Mouse (Mus musculus): ENCODE results near the gene Rab5if. TPM values are rescaled to one million over a fixed set of nuclear protein-coding genes. Genes with fewer than 3 reads are reported as not detected.

Gene Rab5if
- polyA plus RNA-seq, 1 experiment from 2014 or later, result 194 TPM

DNA sequence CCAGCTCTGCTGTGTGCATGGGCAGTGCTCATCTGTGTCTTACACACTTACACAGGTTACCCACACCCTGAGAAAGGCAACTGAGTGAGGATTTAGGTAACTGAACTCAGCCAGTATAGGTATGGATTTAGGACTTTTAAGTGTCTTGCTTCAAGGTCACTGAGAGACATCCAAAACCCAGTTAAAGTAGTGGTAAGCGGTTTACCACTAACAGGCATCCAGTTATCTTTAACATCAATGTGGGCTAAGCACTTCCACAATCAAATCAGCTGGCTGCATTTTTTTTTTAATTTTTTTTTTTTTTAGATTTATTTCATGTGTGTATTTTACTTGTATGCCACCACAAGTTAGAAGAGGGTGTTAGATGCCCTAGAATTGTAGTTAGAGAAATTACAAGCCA lies 6.6 kb upstream of the Rab5if start:
- Histone ChIP-seq H3K27ac (ENCODE audit: low read depth) (no peak overlapping the region), H3K9ac (no peak overlapping the region), H3K27me3 (ENCODE audit: insufficient read depth, low read length) (no peaks in the 10 kb centered on the region), H3K36me3 (ENCODE audit: insufficient read depth) (peaks cover 45% of the 10 kb centered on the region), H3K4me1 (ENCODE audit: insufficient read depth) (0 out of 2 replicates have a peak, but pooled peaks cover 3% of the 10 kb centered on the region), H3K4me2 (no peak overlapping the region), H3K4me3 (ENCODE audit: low read depth, low read length) (no peak overlapping the region), H3K9me3 (ENCODE audit: low read depth, low read length) (no peaks in the 10 kb centered on the region)
- WGBS, result 94% methylated on average over 1 of the region's 1 CpGs
- no peak for TF ChIP-seq CTCF (IDR thresholded peaks at IDR 0.05; ENCODE audit: low read depth)
- ATAC-seq (ENCODE audit: insufficient read depth), result no peak
- no peak for DNase-seq

DNA sequence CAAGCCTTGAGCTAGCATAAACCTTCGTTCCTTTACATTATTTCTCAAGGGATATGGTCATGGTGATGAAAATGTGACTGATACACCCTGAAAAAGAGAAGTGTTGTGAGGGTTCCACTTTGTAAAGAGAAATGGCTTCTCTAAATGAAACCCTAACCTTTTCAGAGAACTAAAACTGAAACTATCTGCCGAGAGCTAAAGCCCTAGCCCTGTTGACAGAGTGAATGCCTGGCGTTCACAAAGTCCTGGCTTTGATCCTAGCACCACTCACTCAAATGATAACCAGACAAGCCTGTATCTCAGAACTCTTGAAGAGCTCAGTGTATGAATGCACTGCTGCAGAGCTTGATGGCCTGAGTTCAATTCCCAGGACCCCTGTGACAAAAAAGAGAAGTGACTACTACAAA lies 5.5 kb upstream of the Rab5if start:
- Histone ChIP-seq H3K27me3 (ENCODE audit: insufficient read depth, low read length) (no peaks in the 10 kb centered on the region), H3K36me3 (ENCODE audit: insufficient read depth) (peaks cover 35% of the 10 kb centered on the region), H3K9me3 (ENCODE audit: low read depth, low read length) (no peaks in the 10 kb centered on the region), H3K4me1 (ENCODE audit: insufficient read depth) (0 out of 2 replicates have a peak, but pooled peaks cover 3% of the 10 kb centered on the region), H3K27ac (ENCODE audit: low read depth) (peak overlapping the region; percentile 6; the same call in 1 of the 2 replicates), H3K9ac (no peak overlapping the region), H3K4me3 (ENCODE audit: low read depth, low read length) (no peak overlapping the region), H3K4me2 (no peak overlapping the region)
- ATAC-seq (ENCODE audit: insufficient read depth) (no peak), DNase-seq (no peak)
- 34% methylated on average over 3 of the region's 3 CpGs for WGBS
- no peak for TF ChIP-seq CTCF (IDR thresholded peaks at IDR 0.05; ENCODE audit: low read depth)

DNA sequence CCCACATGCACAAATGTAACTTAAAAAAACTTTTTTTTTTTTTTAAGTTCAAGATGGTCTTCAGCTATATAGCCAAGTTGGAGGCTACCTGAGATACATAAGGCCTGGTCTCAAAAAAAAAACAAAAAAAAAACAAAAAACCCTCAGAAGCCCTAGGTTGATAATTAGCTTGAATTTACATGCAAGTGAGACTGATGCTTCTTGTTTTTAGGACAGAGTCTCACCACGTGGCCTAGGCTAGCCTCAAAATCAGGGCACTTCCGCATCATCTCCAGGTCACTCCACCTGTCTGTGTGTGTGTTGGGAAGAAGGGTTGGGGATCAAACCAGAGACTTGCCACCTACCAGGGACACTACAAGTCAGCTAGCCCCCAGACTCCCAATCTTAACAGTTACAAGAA lies 5.1 kb upstream of the Rab5if start, which contains the start of gene 4930518I15Rik:
Gene 4930518I15Rik (minus strand): TSS at position 112 of the 400 bp plus-strand sequence.
- WGBS, result 81% methylated on average over 2 of the region's 2 CpGs
- no peak for TF ChIP-seq CTCF (IDR thresholded peaks at IDR 0.05; ENCODE audit: low read depth)
- no peak for DNase-seq
- H3K4me1 ChIP-seq (ENCODE audit: insufficient read depth), result 0 out of 2 replicates have a peak, but pooled peaks cover 3% of the 10 kb centered on the region
- no peaks in the 10 kb centered on the region for H3K9me3 ChIP-seq (ENCODE audit: low read depth, low read length)
- H3K4me3 ChIP-seq (ENCODE audit: low read depth, low read length), result no peak within 1 kb of the TSS
- H3K9ac ChIP-seq, result no peak within 1 kb of the TSS
- no peak for ATAC-seq (ENCODE audit: insufficient read depth)
- H3K4me2 ChIP-seq, result no peak within 1 kb of the TSS
- H3K27me3 ChIP-seq (ENCODE audit: insufficient read depth, low read length), result no peaks in the 10 kb centered on the region
- peaks cover 32% of the 10 kb centered on the region for H3K36me3 ChIP-seq (ENCODE audit: insufficient read depth)
- peak within 1 kb of the TSS; percentile 54; the same call in 1 of the 2 replicates for H3K27ac ChIP-seq (ENCODE audit: low read depth)

DNA sequence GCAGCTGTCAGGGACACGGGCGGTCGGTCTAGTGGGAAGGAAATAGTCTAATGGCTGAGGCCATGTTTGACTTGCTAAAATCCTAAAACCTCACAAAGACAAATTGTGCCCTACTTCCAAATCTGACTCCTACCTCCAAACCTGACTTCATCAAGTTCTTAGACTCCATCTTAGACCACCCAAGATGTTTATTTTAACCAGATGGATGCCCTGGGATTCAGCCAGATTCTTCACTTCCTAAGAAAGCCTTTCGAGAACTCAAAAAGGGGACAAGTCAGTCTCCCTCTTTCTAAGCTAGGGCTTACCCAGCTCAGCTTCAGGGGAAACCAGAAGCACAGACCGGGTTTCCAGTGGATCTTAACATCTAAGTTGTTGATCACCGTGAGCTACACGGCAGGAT lies 4.3 kb upstream of the Rab5if start:
- 0 out of 2 replicates have a peak, but pooled peaks cover 3% of the 10 kb centered on the region for H3K4me1 ChIP-seq (ENCODE audit: insufficient read depth)
- H3K27ac ChIP-seq (ENCODE audit: low read depth), result peak overlapping the region; percentile 43; the same call in 1 of the 2 replicates
- ATAC-seq (ENCODE audit: insufficient read depth) (no peak), DNase-seq (peak; percentile 79)
- H3K27me3 ChIP-seq (ENCODE audit: insufficient read depth, low read length), result no peaks in the 10 kb centered on the region
- H3K9ac ChIP-seq, result no peak overlapping the region
- H3K4me3 ChIP-seq (ENCODE audit: low read depth, low read length), result no peak overlapping the region
- peaks cover 30% of the 10 kb centered on the region for H3K36me3 ChIP-seq (ENCODE audit: insufficient read depth)
- 47% methylated on average over 7 of the region's 7 CpGs for WGBS
- no peak for TF ChIP-seq CTCF (IDR thresholded peaks at IDR 0.05; ENCODE audit: low read depth)
- H3K4me2 ChIP-seq, result no peak overlapping the region
- no peaks in the 10 kb centered on the region for H3K9me3 ChIP-seq (ENCODE audit: low read depth, low read length)

- Histone ChIP-seq H3K4me3 (ENCODE audit: low read depth, low read length) (peak overlapping the region; percentile 100), H3K27me3 (ENCODE audit: insufficient read depth, low read length) (no peaks in the 10 kb centered on the region), H3K4me1 (ENCODE audit: insufficient read depth) (peaks cover 8% of the 10 kb centered on the region; the same call in 1 of the 2 replicates), H3K9me3 (ENCODE audit: low read depth, low read length) (no peaks in the 10 kb centered on the region), H3K27ac (ENCODE audit: low read depth) (peak overlapping the region; percentile 97), H3K9ac (peak overlapping the region; percentile 87), H3K36me3 (ENCODE audit: insufficient read depth) (peaks cover 39% of the 10 kb centered on the region), H3K4me2 (peak overlapping the region; percentile 84)
- under 1% methylated on average over 19 of the region's 19 CpGs for WGBS
- 0 out of 2 replicates have a peak, but pooled peaks have one; percentile 5 for TF ChIP-seq CTCF (IDR thresholded peaks at IDR 0.05; ENCODE audit: low read depth)
- ATAC-seq (ENCODE audit: insufficient read depth) (peak; percentile 12; the same call in 1 of the 2 replicates), DNase-seq (peak; percentile 78)
These were observed 749 bp upstream of the Rab5if start for GRCm38 (mm10) chr2:156862041-156862717.

DNA sequence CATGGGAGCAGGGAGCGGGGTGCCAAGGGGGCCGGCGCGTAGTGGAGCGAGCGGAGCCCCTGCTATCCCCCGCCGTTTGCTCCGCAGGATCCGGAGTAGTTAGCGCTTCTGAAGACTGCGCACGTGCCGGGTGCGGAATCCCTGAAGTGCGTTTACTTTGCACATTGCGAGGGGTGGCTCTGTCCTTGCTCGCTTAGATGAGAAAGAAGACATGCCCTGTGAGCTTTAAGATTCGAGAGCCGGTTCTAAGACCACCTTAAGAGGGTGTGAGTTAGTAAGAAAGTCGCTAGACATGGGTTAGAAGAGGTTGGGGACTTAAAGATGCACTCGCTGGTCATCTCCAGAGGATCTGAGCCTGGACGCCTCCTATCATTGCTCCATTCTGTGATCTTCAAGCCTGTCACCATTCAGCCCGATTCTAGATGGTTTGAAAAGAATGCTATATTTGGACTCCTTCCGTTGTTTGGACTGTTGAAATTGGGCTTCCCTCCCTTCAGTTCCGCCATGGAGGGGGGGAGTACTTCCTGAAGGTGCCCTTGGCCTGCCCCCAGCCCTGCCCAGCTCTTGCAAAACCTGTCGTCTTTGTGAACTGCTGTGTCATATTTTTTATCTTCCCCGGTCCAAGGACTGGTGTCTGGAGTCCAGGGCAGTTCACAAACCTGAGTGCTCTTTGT lies 696 bp downstream of the Rab5if start:
- Histone ChIP-seq H3K4me1 (ENCODE audit: insufficient read depth) (peaks cover 5% of the 10 kb centered on the region; the same call in 1 of the 2 replicates), H3K4me2 (peak overlapping the region; percentile 78), H3K4me3 (ENCODE audit: low read depth, low read length) (peak overlapping the region; percentile 100), H3K27me3 (ENCODE audit: insufficient read depth, low read length) (no peaks in the 10 kb centered on the region), H3K36me3 (ENCODE audit: insufficient read depth) (peaks cover 43% of the 10 kb centered on the region), H3K9me3 (ENCODE audit: low read depth, low read length) (no peaks in the 10 kb centered on the region), H3K27ac (ENCODE audit: low read depth) (peak overlapping the region; percentile 97), H3K9ac (peak overlapping the region; percentile 96)
- under 1% methylated on average over 28 of the region's 28 CpGs for WGBS
- TF ChIP-seq CTCF (IDR thresholded peaks at IDR 0.05; ENCODE audit: low read depth), result no peak
- ATAC-seq (ENCODE audit: insufficient read depth) (peak; percentile 45), DNase-seq (peak; percentile 61)

DNA sequence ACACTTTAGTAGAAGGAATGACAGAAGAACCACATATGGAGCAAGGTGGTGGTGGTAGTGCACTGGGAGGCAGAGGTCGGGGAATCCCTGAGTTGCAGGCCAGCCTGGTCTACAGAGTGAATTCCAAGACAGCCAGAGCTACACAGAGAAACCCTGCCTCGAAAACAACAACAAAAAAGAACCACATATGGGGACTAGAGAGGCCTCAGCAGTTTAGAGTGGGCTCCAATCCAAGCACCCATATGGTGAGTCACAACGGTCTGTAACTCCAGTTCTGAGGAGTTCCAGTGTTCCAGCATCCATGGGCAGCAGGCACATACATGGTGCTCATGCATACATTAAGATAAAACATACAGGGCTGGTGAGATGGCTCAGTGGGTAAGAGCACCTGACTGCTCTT lies 1.6 kb downstream of the Rab5if start:
- peak overlapping the region; percentile 78 for H3K4me2 ChIP-seq
- no peak overlapping the region for H3K27ac ChIP-seq (ENCODE audit: low read depth)
- no peaks in the 10 kb centered on the region for H3K27me3 ChIP-seq (ENCODE audit: insufficient read depth, low read length)
- no peaks in the 10 kb centered on the region for H3K9me3 ChIP-seq (ENCODE audit: low read depth, low read length)
- DNase-seq (no peak), ATAC-seq (ENCODE audit: insufficient read depth) (no peak)
- no peak for TF ChIP-seq CTCF (IDR thresholded peaks at IDR 0.05; ENCODE audit: low read depth)
- H3K4me3 ChIP-seq (ENCODE audit: low read depth, low read length), result peak overlapping the region; percentile 100
- WGBS, result 84% methylated on average over 3 of the region's 3 CpGs
- H3K36me3 ChIP-seq (ENCODE audit: insufficient read depth), result peaks cover 49% of the 10 kb centered on the region
- 0 out of 2 replicates have a peak overlapping the region, but pooled peaks have one; percentile 96 for H3K9ac ChIP-seq
- peaks cover 5% of the 10 kb centered on the region; the same call in 1 of the 2 replicates for H3K4me1 ChIP-seq (ENCODE audit: insufficient read depth)

Measured in lung, embryonic 14.5 days (tissue).